Mouse (Mus musculus): ENCODE data around the gene Thtpa.

The Thtpa gene

DNA sequence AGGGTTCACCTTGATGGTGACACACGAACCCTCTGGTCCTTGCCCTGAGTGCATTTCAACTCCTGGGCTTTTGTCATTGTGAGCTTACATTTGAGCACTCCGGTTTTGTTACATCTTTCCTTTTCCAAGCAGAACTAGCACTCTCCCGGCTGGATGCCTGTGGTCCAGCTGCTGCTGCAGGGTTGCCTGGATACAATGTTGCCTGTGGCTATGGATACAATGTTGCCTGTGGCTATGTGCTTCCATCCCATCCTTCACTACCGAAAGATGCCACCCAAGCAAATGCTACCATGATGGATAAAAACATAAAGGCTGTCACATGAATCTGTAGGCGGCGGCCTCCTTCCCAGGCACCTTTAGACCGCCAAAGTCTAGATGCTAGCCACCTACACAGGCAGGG is 31.9 kb downstream of the Thtpa start:
- no peak for DNase-seq (ENCODE audit: extremely low read depth, low read depth, low spot score)

DNA sequence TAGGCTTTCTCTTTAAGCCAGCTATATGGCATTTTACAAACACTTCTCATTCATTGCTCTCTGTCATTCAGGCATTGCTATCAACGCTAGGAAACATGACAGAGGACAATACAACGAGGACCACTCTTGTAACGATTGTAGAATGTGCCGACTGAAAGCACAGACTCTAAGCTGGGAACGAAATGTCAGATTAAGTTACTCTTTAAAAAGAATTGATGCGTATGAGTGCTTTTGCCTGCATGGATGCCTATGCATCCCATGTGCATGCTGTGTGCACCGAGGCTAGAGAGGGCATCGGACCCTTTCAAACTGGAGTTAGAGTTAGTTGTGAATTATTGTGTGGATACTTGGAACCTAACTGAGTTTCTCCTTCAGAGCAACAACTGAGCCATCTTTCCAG is 41.1 kb downstream of the Thtpa start:
- no peak for DNase-seq (ENCODE audit: extremely low read depth, low read depth, low spot score)

DNA sequence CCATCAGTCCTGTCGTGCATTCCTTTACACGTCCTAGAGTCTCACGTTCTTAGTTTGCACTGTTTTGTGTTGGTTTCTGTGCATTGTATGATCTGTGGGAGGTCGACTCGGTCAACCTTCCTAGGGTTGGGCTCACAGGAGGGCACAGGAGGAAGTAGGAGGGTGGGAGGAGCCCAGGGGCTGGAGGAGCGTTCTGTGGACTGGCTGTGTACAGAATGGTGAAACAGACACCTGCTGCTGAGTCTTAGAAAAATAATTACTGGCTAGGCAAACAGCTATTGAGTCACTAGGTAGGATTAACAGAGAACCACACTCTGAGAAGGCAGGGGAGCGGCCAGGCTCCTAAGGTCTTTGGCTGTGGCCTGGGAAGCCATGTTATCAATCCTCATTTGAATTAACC is 44.7 kb downstream of the Thtpa start:
- no peak for DNase-seq (ENCODE audit: extremely low read depth, low read depth, low spot score)

GRCm38 (mm10) chr14:55146324-55146723 is 51.7 kb downstream of the Thtpa start:
- no peak for DNase-seq (ENCODE audit: extremely low read depth, low read depth, low spot score)

DNA sequence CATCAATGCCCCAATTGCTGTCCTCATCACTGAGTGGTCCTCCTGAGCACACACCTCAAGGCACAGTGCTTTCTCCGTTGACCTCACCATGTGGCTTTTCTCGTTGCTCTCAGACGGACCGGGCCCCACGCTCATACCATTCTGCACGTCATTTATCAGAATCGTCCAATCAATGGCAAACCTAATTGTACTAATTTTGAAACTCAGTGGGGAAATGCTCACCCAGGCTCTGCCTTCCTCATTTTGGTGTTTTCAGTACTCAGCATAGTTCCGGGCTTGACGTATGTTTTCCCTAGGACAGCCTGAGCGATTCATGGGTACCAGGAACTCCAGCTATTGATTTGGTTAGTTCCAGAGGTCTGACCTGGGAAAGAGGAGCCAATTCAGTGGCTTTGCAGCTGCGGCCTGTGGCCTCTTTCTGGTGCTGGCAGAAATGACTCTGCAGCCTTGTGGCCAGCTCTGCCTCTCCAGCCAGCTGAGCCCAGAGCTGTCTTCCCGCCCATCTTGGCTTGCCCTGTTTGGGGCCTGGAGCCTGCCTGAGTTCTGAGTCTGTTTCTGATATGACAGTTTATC is 52.3 kb downstream of the Thtpa start:
- no peak for DNase-seq (ENCODE audit: extremely low read depth, low read depth, low spot score)

- no peak for DNase-seq (ENCODE audit: extremely low read depth, low read depth, low spot score)
Measured at GRCm38 (mm10) chr14:55148363-55148915, 53.9 kb downstream of the Thtpa start.

Measured in fat pad, adult 2 months (tissue).